Mouse (Mus musculus): Measurements from ENCODE around the gene Mcl1.
"Not testable (repeated sequence)": the region's sequence is repeated elsewhere in the genome, so short reads cannot be mapped to it uniquely, and the experiment has no call there.

Gene Mcl1

GRCm38 (mm10) chr3:95666124-95666844, 7.7 kb downstream of the Mcl1 start:
- in situ Hi-C loops (cut with MseI, MboI): no loop called here

GRCm38 (mm10) chr3:95667521-95667920, 8.9 kb downstream of the Mcl1 start:
- in situ Hi-C loops (cut with MseI, MboI): no loop called here

- in situ Hi-C loops (cut with MseI, MboI): no loop called here
Observed at GRCm38 (mm10) chr3:95668026-95668425, 9.4 kb downstream of the Mcl1 start.

- in situ Hi-C loops (cut with MseI, MboI): no loop called here
Observed at GRCm38 (mm10) chr3:95668589-95669308, 10.2 kb downstream of the Mcl1 start.

- in situ Hi-C loops (cut with MseI, MboI): no loop called here
Observed at GRCm38 (mm10) chr3:95669309-95669665, 10.7 kb downstream of the Mcl1 start.

- in situ Hi-C loops (cut with MseI, MboI): not testable (repeated sequence)
Observed at GRCm38 (mm10) chr3:95670419-95670818, 11.8 kb downstream of the Mcl1 start.

- in situ Hi-C loops (cut with MseI, MboI): no loop called here
Observed at GRCm38 (mm10) chr3:95671201-95671600, 12.6 kb downstream of the Mcl1 start.

- in situ Hi-C loops (cut with MseI, MboI): no loop called here
Observed at GRCm38 (mm10) chr3:95672461-95672860, 13.9 kb downstream of the Mcl1 start.

GRCm38 (mm10) chr3:95672861-95673706, 14.5 kb downstream of the Mcl1 start:
- in situ Hi-C loops (cut with MseI, MboI): no loop called here

GRCm38 (mm10) chr3:95673707-95674211, 15.2 kb downstream of the Mcl1 start:
- in situ Hi-C loops (cut with MseI, MboI): no loop called here

GRCm38 (mm10) chr3:95674236-95674635, 15.6 kb downstream of the Mcl1 start:
- in situ Hi-C loops (cut with MseI, MboI): no loop called here

- in situ Hi-C loops (cut with MseI, MboI): no loop called here
Observed at GRCm38 (mm10) chr3:95674812-95675211, 16.2 kb downstream of the Mcl1 start.

GRCm38 (mm10) chr3:95675301-95676092, 16.9 kb downstream of the Mcl1 start:
- in situ Hi-C loops (cut with MseI, MboI): no loop called here

GRCm38 (mm10) chr3:95676745-95677419, 18.3 kb downstream of the Mcl1 start:
- in situ Hi-C loops (cut with MseI, MboI): no loop called here

- in situ Hi-C loops (cut with MseI, MboI): no loop called here
Observed at GRCm38 (mm10) chr3:95677420-95678090, 19.0 kb downstream of the Mcl1 start.

GRCm38 (mm10) chr3:95679551-95679950, 21.0 kb downstream of the Mcl1 start:
- in situ Hi-C loops (cut with MseI, MboI): no loop called here

- in situ Hi-C loops (cut with MseI, MboI): no loop called here
Observed at GRCm38 (mm10) chr3:95680673-95681072, 22.1 kb downstream of the Mcl1 start.

- in situ Hi-C loops (cut with MseI, MboI): no loop called here
Observed at GRCm38 (mm10) chr3:95681365-95681764, 22.8 kb downstream of the Mcl1 start.

GRCm38 (mm10) chr3:95682878-95683277, 24.3 kb downstream of the Mcl1 start:
- in situ Hi-C loops (cut with MseI, MboI): no loop called here

GRCm38 (mm10) chr3:95684846-95685245, 26.3 kb downstream of the Mcl1 start:
- in situ Hi-C loops (cut with MseI, MboI): no loop called here

All from mouse trophoblast stem cell (cell line).